Mouse (Mus musculus) forebrain, embryonic 14.5 days (tissue): ENCODE measurements around the gene Lamc1. TPM values are rescaled to one million over a fixed set of nuclear protein-coding genes. Genes with fewer than 3 reads are reported as not detected.

Experiments
- ATAC-seq: fragments of 200-750 bp; cut with Nextera tagmentation; 2 replicates; pipeline ENCODE4 v1.8.0; 2017; ENCODE audit warnings: mild to moderate bottlenecking, moderate library complexity
- DNase-seq: peaks from one replicate; pipeline ENCODE4 v3.0.0-alpha.2; 2015; ENCODE audit warnings: low spot score
- H3K27ac ChIP-seq: fragments of 300-500 bp; sonication (generic); 2 replicates; pipeline ENCODE4 v1.5.1; 2014; ENCODE audit warnings: low read depth, mild to moderate bottlenecking, control low read depth, low read length, moderate library complexity
- H3K27me3 ChIP-seq: fragments of 300-500 bp; sonication (generic); replicated peaks from 2 replicates; pipeline ENCODE4 v1.6.1; 2014; ENCODE audit warnings: low read length, control low read depth, mixed read lengths; ENCODE audit not compliant: control insufficient read depth, insufficient read depth
- H3K36me3 ChIP-seq: fragments of 300-500 bp; sonication (generic); 2 replicates; pipeline ENCODE4 v1.6.1; 2014; ENCODE audit warnings: low read length, control low read depth; ENCODE audit not compliant: control insufficient read depth, insufficient read depth
- H3K4me1 ChIP-seq: fragments of 300-500 bp; sonication (generic); 2 replicates; pipeline ENCODE4 v1.6.1; 2014; ENCODE audit warnings: antibody characterized with exemption, low read length, control low read depth; ENCODE audit not compliant: control insufficient read depth, insufficient read depth
- H3K4me2 ChIP-seq: fragments of 300-500 bp; sonication (generic); 2 replicates; pipeline ENCODE4 v1.6.1; 2014; ENCODE audit warnings: mild to moderate bottlenecking, control low read depth, low read length
- H3K4me3 ChIP-seq: fragments of 300-500 bp; sonication (generic); 2 replicates; pipeline ENCODE4 v1.5.1; 2014; ENCODE audit warnings: low read depth, low read length, control low read depth
- H3K9ac ChIP-seq: fragments of 300-500 bp; sonication (generic); 2 replicates; pipeline ENCODE4 v1.6.1; 2014; ENCODE audit warnings: mild to moderate bottlenecking, low read length, control low read depth, moderate library complexity
- H3K9me3 ChIP-seq: fragments of 300-500 bp; sonication (generic); replicated peaks from 2 replicates; pipeline ENCODE4 v1.6.1; 2016; ENCODE audit warnings: low read length, control low read depth, mixed read lengths; ENCODE audit not compliant: control insufficient read depth
- WGBS: fragments of 180-500 bp; shearing (Covaris S2); extraction: QIAGEN DNeasy Blood & Tissue Kit; methylation state at CpG from one replicate; pipeline ENCODE4 v1.1.7; 2014; 5-methylcytosine and 5-hydroxymethylcytosine counted together
- polyA plus RNA-seq: library from polyadenylated mRNA; unstranded; fragments of >200 nt; fragmentation: Nextera tagmentation; extraction: Ambion mirVana; gene quantifications from 2 replicates; pipeline ENCODE4 v1.2.1, GENCODE M21; 2014

Lamc1 gene
- polyA plus RNA-seq, 1 experiment from 2014 or later = 17.2 TPM

DNA sequence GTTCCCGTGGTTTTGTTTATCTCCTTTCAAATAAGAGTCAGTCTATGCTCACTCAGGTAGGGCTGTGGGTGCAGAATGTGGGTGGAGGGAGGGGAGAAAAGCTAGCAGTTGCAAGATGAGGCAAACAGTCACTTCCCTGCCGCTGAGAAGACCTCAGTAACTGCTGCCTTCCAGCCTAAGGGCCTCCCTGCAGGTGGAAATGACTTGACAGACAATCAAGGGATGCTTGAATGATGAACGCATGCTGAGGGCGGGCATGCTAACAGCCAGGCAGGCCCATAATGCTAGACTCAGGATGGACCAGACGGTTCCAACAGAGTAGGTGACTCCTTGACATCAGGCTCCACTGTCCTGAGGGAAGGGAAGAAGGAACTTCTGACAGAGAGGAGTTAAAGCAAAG is 116.9 kb downstream of the Lamc1 start:
- no peak overlapping the region for H3K27ac ChIP-seq
- peaks cover 10% of the 10 kb centered on the region for H3K36me3 ChIP-seq
- H3K9ac ChIP-seq = no peak overlapping the region
- DNase-seq (no peak), ATAC-seq (no peak)
- H3K4me1 ChIP-seq = no peaks in the 10 kb centered on the region
- H3K27me3 ChIP-seq = no peaks in the 10 kb centered on the region
- H3K4me3 ChIP-seq = no peak overlapping the region
- H3K4me2 ChIP-seq = no peak overlapping the region
- 80% methylated on average over 5 of the region's 5 CpGs for WGBS
- H3K9me3 ChIP-seq = no peaks in the 10 kb centered on the region

DNA sequence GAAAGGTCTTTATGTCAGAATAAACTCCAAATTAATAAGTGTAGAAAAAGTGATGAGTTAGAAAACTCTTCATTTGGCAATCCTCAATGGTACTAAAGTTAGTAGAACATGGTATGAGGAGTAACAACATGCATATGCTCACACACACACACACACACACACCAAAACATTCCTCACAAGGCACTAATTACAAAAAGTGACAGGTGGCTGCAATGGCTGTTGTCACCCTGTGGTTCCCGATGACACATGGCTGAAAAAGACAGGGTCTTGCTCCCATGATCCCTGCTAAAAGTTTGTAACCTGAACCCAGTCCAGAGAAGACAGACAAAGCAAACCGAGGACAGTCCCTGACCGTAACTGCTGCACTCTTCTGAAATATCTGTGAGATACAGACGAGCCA is 121.6 kb downstream of the Lamc1 start:
- H3K27ac ChIP-seq = no peak overlapping the region
- no peaks in the 10 kb centered on the region for H3K36me3 ChIP-seq
- no peak overlapping the region for H3K9ac ChIP-seq
- no peak for ATAC-seq
- H3K27me3 ChIP-seq = no peaks in the 10 kb centered on the region
- WGBS = 59% methylated on average over 4 of the region's 4 CpGs
- no peaks in the 10 kb centered on the region for H3K9me3 ChIP-seq
- H3K4me3 ChIP-seq = no peak overlapping the region
- H3K4me1 ChIP-seq = no peaks in the 10 kb centered on the region
- no peak overlapping the region for H3K4me2 ChIP-seq
- no peak for DNase-seq

DNA sequence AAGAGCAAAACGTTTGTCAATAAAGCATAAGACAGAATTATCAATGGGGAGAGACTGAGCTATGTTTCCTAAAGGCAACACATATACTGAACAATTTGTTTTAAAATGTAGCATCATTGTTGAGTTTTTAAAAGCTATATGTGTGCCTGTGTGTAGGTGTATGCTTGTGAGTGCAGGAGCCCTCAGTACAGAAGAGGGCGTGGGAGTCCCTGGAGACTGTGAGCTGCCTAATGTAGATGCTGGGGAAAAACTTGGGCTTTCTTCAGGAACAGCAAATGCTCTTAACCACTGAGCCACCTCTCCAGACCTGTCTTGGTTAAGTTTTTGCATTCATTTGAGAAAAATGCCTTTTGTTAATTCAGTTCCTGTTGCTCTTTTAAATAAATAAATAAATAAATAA is 122.4 kb downstream of the Lamc1 start:
- Histone ChIP-seq H3K4me2 (no peak overlapping the region), H3K9me3 (no peaks in the 10 kb centered on the region), H3K27ac (no peak overlapping the region), H3K4me3 (no peak overlapping the region), H3K4me1 (no peaks in the 10 kb centered on the region), H3K27me3 (no peaks in the 10 kb centered on the region), H3K36me3 (no peaks in the 10 kb centered on the region), H3K9ac (no peak overlapping the region)
- DNase-seq (no peak), ATAC-seq (no peak)
- 84% methylated on average over 2 of the region's 2 CpGs for WGBS

DNA sequence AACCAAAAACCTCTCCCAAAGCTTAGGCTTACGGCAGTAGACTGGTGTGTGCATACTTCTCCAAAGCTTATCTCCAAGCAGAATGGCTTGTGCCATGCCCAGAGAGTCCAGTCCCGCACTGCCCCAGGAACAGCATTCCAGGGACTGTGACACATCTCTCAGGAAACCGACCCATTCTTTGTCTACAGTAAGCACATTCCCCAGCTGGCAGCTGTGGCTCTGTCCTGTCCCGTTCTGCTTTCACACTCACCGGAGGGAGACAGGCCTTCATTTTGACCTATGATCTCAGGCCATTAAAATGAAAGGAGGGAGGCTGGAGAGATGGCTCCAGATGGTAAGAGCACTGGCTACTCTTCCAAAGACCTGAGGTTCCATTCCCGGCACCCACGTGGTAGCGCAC is 130.4 kb downstream of the Lamc1 start:
- 57% methylated on average over 8 of the region's 8 CpGs for WGBS
- Histone ChIP-seq H3K36me3 (no peaks in the 10 kb centered on the region), H3K9ac (no peak overlapping the region), H3K4me3 (no peak overlapping the region), H3K4me1 (peaks cover 5% of the 10 kb centered on the region; the same call in 1 of the 2 replicates), H3K4me2 (no peak overlapping the region), H3K27me3 (no peaks in the 10 kb centered on the region), H3K27ac (no peak overlapping the region), H3K9me3 (no peaks in the 10 kb centered on the region)
- DNase-seq = no peak
- ATAC-seq = peak; percentile 44; the same call in 1 of the 2 replicates

DNA sequence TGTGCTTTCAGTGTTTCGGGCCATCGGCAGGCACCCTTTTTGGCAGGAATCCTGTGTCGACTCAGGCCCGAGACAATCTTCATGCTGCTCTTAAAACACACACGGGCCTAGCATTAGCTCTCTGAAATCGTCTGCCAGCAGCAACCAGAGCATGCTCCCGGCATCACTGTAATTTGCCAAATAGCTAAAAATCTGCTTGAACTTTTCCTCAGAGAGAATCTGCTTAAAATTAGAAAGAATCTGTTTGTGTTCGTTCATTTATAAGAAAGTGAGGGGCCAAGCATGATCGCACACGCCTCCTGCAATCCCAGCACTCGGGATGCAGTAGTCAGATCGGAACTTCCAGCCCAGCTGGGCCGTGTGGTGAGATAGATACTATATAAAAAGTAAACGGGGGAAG is 131.1 kb downstream of the Lamc1 start:
- ATAC-seq = no peak

DNA sequence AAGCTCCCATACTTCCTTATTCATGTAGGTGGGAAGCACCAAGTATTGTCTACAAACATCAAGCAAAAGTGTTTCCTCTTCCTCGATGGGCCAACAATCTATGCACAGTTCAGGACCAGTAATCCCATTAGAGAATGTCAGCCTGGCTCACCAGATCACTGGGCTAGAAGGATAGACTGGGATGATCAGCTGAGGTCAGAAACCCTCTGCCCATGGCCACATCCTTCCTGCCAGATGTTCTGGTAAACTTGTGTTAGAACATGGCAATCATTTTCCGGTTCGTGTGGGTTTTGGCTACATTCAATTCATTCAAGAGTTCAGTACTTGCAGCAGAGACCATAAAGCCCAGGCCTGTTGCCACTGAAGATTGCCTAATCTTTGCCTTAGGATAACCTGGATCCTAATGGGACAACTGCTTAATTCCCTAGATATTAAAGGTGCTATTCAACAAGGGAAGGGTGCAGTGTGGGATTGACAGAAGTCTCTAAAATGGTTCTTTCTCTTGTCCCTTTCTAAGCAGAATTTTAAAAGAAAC is 135.2 kb downstream of the Lamc1 start:
- Histone ChIP-seq H3K4me3 (no peak overlapping the region), H3K4me2 (no peak overlapping the region), H3K27ac (no peak overlapping the region), H3K27me3 (no peaks in the 10 kb centered on the region), H3K9me3 (no peaks in the 10 kb centered on the region), H3K4me1 (peaks cover 5% of the 10 kb centered on the region), H3K9ac (no peak overlapping the region), H3K36me3 (no peaks in the 10 kb centered on the region)
- ATAC-seq (no peak), DNase-seq (no peak)
- WGBS = 86% methylated on average over 3 of the region's 3 CpGs

More for the DNA sequence above, 131.1 kb downstream of the Lamc1 start:
- Histone ChIP-seq H3K4me1 (peaks cover 5% of the 10 kb centered on the region; the same call in 1 of the 2 replicates), H3K27me3 (no peaks in the 10 kb centered on the region), H3K9me3 (no peaks in the 10 kb centered on the region), H3K27ac (no peak overlapping the region), H3K4me2 (no peak overlapping the region), H3K9ac (no peak overlapping the region), H3K4me3 (no peak overlapping the region), H3K36me3 (no peaks in the 10 kb centered on the region)
- peak; percentile 44 for DNase-seq
- 41% methylated on average over 14 of the region's 14 CpGs for WGBS

DNA sequence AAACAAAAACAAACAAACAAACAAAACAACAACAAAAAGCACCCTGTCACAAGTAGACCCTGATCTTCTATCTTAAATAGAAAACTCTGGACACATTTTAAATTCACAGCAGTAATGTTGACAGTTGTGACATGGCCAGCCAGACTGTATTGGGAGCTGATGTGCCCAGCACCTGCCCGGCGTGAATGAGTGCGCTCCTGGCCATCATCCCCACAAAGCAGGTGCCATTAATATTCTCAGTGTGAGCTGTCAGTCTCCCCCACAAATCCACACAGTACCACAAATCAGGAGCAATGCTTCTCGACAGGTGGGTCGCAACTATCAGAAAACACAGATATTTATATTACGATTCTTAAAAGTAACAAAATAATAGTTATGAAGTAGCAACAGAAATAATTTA is 139.6 kb downstream of the Lamc1 start:
- ATAC-seq = no peak
- Histone ChIP-seq H3K4me3 (no peak overlapping the region), H3K4me2 (no peak overlapping the region), H3K27ac (no peak overlapping the region), H3K36me3 (no peaks in the 10 kb centered on the region), H3K9ac (no peak overlapping the region), H3K27me3 (no peaks in the 10 kb centered on the region), H3K9me3 (no peaks in the 10 kb centered on the region), H3K4me1 (peaks cover 7% of the 10 kb centered on the region)
- DNase-seq = no peak
- WGBS = 79% methylated on average over 6 of the region's 6 CpGs

DNA sequence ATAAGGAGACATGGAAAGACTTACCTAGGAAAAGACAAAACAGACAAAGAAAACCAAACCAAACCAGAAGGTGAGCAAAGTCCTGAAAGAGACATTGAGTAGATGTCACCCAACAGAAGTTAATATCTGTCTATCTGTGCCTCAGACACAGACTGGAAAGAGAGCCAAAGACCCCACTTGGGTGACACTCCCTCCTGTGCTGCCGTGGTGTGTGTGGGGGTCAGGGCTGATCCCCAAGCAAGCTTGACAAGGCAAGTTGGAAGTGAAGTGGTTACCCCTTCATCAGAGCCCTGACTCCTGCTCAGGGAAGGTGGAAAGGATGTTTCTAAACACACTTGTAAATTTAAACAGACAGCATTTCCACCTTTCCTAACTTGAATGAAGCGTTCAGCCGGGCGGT is 140.2 kb downstream of the Lamc1 start:
- H3K9me3 ChIP-seq = no peaks in the 10 kb centered on the region
- DNase-seq (no peak), ATAC-seq (no peak)
- peaks cover 7% of the 10 kb centered on the region for H3K4me1 ChIP-seq
- H3K27ac ChIP-seq = peak overlapping the region; percentile 54; the same call in 1 of the 2 replicates
- no peak overlapping the region for H3K9ac ChIP-seq
- WGBS = 71% methylated on average over 4 of the region's 4 CpGs
- 0 out of 2 replicates have a peak, but pooled peaks cover under 1% of the 10 kb centered on the region for H3K27me3 ChIP-seq
- H3K4me3 ChIP-seq = no peak overlapping the region
- no peaks in the 10 kb centered on the region for H3K36me3 ChIP-seq
- no peak overlapping the region for H3K4me2 ChIP-seq

DNA sequence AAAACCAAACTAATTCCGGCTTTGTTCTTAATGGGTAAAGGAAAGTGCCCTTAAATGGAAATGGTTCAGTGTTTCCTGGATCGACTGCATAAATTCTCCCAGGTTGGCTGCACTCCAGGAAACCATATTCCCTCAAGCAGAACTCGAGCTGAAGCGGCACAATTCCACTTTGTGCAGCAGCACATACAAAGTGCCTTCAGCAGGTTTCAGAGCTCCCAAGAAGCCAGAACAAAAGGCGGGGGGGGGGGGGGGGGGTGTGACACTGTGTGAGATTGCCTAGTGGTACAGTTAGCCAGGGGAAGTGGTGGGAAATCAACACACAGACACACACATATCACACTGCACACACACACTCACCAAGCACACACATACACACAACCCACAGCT is 140.7 kb downstream of the Lamc1 start:
- Histone ChIP-seq H3K4me1 (peaks cover 7% of the 10 kb centered on the region), H3K36me3 (no peaks in the 10 kb centered on the region), H3K27me3 (0 out of 2 replicates have a peak, but pooled peaks cover 3% of the 10 kb centered on the region), H3K4me2 (peak overlapping the region; percentile 10; the same call in 1 of the 2 replicates), H3K9ac (no peak overlapping the region), H3K9me3 (no peaks in the 10 kb centered on the region), H3K4me3 (no peak overlapping the region), H3K27ac (0 out of 2 replicates have a peak overlapping the region, but pooled peaks have one; percentile 54)
- peak; percentile 89 for ATAC-seq
- peak; percentile 94 for DNase-seq
- WGBS = 0% methylated on average over 5 of the region's 5 CpGs
